10 mouse cellular contexts compared by ENCODE assay signal in the genomic region with DNA sequence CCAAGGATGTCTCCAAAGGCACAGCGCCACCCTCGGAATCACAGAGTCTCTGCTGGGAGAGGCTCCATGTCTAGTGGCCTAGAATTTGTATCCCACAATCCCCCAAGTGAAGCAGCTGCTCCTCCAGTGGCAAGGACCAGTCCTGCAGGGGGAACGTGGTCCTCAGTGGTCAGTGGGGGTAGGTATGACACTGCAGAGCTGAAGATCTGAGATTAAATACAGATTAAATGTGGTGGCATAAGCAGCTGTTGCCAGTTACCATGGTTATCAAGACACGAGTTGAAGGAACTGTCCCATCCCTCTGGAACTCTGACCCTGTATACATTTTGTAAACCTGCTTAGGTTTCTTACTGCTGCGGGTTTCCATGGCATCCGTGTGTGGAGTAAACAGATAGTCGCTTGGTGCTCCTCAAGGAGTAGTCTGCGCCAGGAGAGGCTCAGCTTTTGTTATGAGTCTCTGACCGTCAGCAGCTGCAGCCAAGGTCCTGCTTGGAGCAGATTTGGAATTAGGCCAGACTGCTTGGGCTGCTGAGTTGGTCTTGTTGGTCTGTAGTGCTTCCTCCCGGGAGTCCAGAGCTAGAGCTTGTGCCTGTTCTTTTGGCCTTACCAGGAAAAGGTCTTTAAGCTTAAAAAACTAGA. TPM values are rescaled to one million over a fixed set of nuclear protein-coding genes. Genes with fewer than 3 reads are reported as not detected.
A peak's percentile ranks its signal among the peaks of the same experiment; 100 is the strongest.
DNase-seq lines count a peak whose midpoint lies in the region; ATAC-seq and TF ChIP-seq lines count a peak whose summit lies in the region.
"Had no signal": no experiment of that assay in that cellular context is flagged by ENCODE, and none has a peak within 500 bp of the region (broad histone marks: within the 10 kb centered on the region; RNA-seq: fewer than 3 reads in every experiment).

No protein-coding gene starts in this region.

- no peak overlapping the region for H3K27ac ChIP-seq in forebrain, postnatal 0 days (ENCODE audit: low read depth, low read length)
- no peak overlapping the region for H3K27ac ChIP-seq in forebrain, embryonic 10.5 days
- H3K27ac ChIP-seq in lung, embryonic 14.5 days (ENCODE audit: low read depth), result no peak overlapping the region
- H3K27ac ChIP-seq in stomach, postnatal 0 days (replicated peaks), result peak overlapping the region; percentile 18; the same call in 1 of the 2 replicates
- H3K27ac ChIP-seq: limb, embryonic 12.5 days had no signal

- DNase-seq in forebrain, postnatal 0 days, result no peak
- DNase-seq in forebrain, embryonic 10.5 days (ENCODE audit: extremely low spot score, low spot score), result no peak
- peak; percentile 26 for DNase-seq in urinary bladder, postnatal 14 days (ENCODE audit: low spot score)
- DNase-seq in urinary bladder, adult 2 months (ENCODE audit: low spot score), result no peak
- peak; percentile 87 for DNase-seq in lung, embryonic 14.5 days
- DNase-seq in stomach, postnatal 0 days (ENCODE audit: low spot score), result peak; percentile 23
- DNase-seq in frontal cortex, postnatal 25 days (ENCODE audit: low spot score in 2 of 2), result no peak
- no peak for DNase-seq in cerebellum, adult 9-11 months

- TF ChIP-seq EP300 in stomach, postnatal 0 days (optimal IDR thresholded peaks at IDR 0.05), result no peak

- H3K4me3 ChIP-seq in forebrain, postnatal 0 days (ENCODE audit: low read depth, low read length), result no peak overlapping the region
- H3K4me3 ChIP-seq in forebrain, embryonic 10.5 days, result no peak overlapping the region
- no peak overlapping the region for H3K4me3 ChIP-seq in lung, embryonic 14.5 days (ENCODE audit: low read depth, low read length)
- H3K4me3 ChIP-seq in stomach, postnatal 0 days (ENCODE audit: low read depth, low read length), result no peak overlapping the region
- H3K4me3 ChIP-seq: limb, embryonic 12.5 days had no signal

- H3K9ac ChIP-seq in forebrain, postnatal 0 days, result no peak overlapping the region
- H3K9ac ChIP-seq in lung, embryonic 14.5 days, result no peak overlapping the region
- H3K9ac ChIP-seq in stomach, postnatal 0 days (ENCODE audit: low read length), result no peak overlapping the region
- H3K9ac ChIP-seq: limb, embryonic 12.5 days had no signal

- H3K36me3 ChIP-seq in forebrain, postnatal 0 days (ENCODE audit: insufficient read depth), result peaks cover 26% of the 10 kb centered on the region
- H3K36me3 ChIP-seq in forebrain, embryonic 10.5 days (replicated peaks), result peaks cover 99% of the 10 kb centered on the region
- H3K36me3 ChIP-seq in lung, embryonic 14.5 days (ENCODE audit: insufficient read depth), result peaks cover 72% of the 10 kb centered on the region
- H3K36me3 ChIP-seq in stomach, postnatal 0 days (ENCODE audit: control insufficient read depth, insufficient read depth, low read length), result peaks cover 11% of the 10 kb centered on the region

- no peak for ATAC-seq in forebrain, postnatal 0 days
- peak; percentile 75 for ATAC-seq in lung, embryonic 14.5 days (ENCODE audit: insufficient read depth)
- peak; percentile 64; the same call in 1 of the 2 replicates for ATAC-seq in stomach, postnatal 0 days (ENCODE audit: low FRiP score, low TSS enrichment)

- peaks cover 4% of the 10 kb centered on the region; the same call in 1 of the 2 replicates for H3K4me1 ChIP-seq in forebrain, postnatal 0 days (ENCODE audit: insufficient read depth)
- no peaks in the 10 kb centered on the region for H3K4me1 ChIP-seq in forebrain, embryonic 10.5 days
- no peaks in the 10 kb centered on the region for H3K4me1 ChIP-seq in lung, embryonic 14.5 days (ENCODE audit: insufficient read depth)
- no peaks in the 10 kb centered on the region for H3K4me1 ChIP-seq in stomach, postnatal 0 days (replicated peaks; ENCODE audit: control insufficient read depth, insufficient read depth)
- H3K4me1 ChIP-seq: limb, embryonic 12.5 days had no signal

- no peaks in the 10 kb centered on the region for H3K27me3 ChIP-seq in forebrain, postnatal 0 days (ENCODE audit: insufficient read depth, low read length)
- H3K27me3 ChIP-seq in forebrain, embryonic 10.5 days (ENCODE audit: poor library complexity, severe bottlenecking), result no peaks in the 10 kb centered on the region
- H3K27me3 ChIP-seq in lung, embryonic 14.5 days (ENCODE audit: insufficient read depth, low read length), result no peaks in the 10 kb centered on the region
- no peaks in the 10 kb centered on the region for H3K27me3 ChIP-seq in stomach, postnatal 0 days (ENCODE audit: control insufficient read depth, insufficient read depth, low read length)
- H3K27me3 ChIP-seq: CH12.LX; limb, embryonic 12.5 days had no signal

- no peaks in the 10 kb centered on the region for H3K9me3 ChIP-seq in forebrain, postnatal 0 days (ENCODE audit: low read length)
- no peaks in the 10 kb centered on the region for H3K9me3 ChIP-seq in forebrain, embryonic 10.5 days
- H3K9me3 ChIP-seq in lung, embryonic 14.5 days (ENCODE audit: low read depth, low read length), result no peaks in the 10 kb centered on the region
- H3K9me3 ChIP-seq in stomach, postnatal 0 days (ENCODE audit: control insufficient read depth, low read length), result no peaks in the 10 kb centered on the region
- H3K9me3 ChIP-seq: limb, embryonic 12.5 days had no signal

- H3K4me2 ChIP-seq in forebrain, postnatal 0 days (ENCODE audit: low read depth), result no peak overlapping the region
- H3K4me2 ChIP-seq in lung, embryonic 14.5 days, result no peak overlapping the region
- H3K4me2 ChIP-seq in stomach, postnatal 0 days (replicated peaks; ENCODE audit: low read depth), result no peak overlapping the region
- H3K4me2 ChIP-seq: limb, embryonic 12.5 days had no signal

- 55% methylated on average over 10 of the region's 10 CpGs for WGBS in forebrain, postnatal 0 days
- 87% methylated on average over 10 of the region's 10 CpGs for WGBS in forebrain, embryonic 10.5 days
- WGBS in lung, embryonic 14.5 days, result 46% methylated on average over 10 of the region's 10 CpGs
- 33% methylated on average over 10 of the region's 10 CpGs for WGBS in stomach, postnatal 0 days

- peak; percentile 34; the same call in 1 of the 2 replicates for TF ChIP-seq CTCF in forebrain, postnatal 0 days (IDR thresholded peaks at IDR 0.05; ENCODE audit: low read depth)
- peak; percentile 30; the same call in 1 of the 2 replicates for TF ChIP-seq CTCF in lung, embryonic 14.5 days (IDR thresholded peaks at IDR 0.05; ENCODE audit: low read depth)
- peak; percentile 58 for TF ChIP-seq CTCF in stomach, postnatal 0 days (IDR thresholded peaks at IDR 0.05; ENCODE audit: low read depth)

RNA-seq across cellular contexts. Expression of gene Sh2b3, which starts 53.5 kb away (rescaled TPM):
- 11.7 and 14.1 TPM in 2 replicates for total RNA-seq in forebrain, postnatal 0 days (2014; rRNA removed)
- 4.6 and 6.2 TPM in 2 replicates for polyA plus RNA-seq in forebrain, postnatal 0 days (2015; fragmentation: Nextera tagmentation; extraction: Ambion mirVana)
- 5.4 and 5.5 TPM in 2 replicates for polyA plus RNA-seq in forebrain, embryonic 10.5 days (2016; fragmentation: Nextera tagmentation; extraction: Ambion mirVana)
- 22.2 and 25.8 TPM in 2 replicates for polyA plus RNA-seq in urinary bladder, adult 2 months (2012; rRNA removed)
- polyA plus RNA-seq in lung, embryonic 14.5 days (2014; fragmentation: Nextera tagmentation; extraction: Ambion mirVana), result 24.2 and 26.4 TPM in 2 replicates
- 7.9 and 8.6 TPM in 2 replicates for polyA plus RNA-seq in stomach, postnatal 0 days (2015; fragmentation: Nextera tagmentation; extraction: Ambion mirVana)

Comparison
In these comparisons a context has a peak if more than half of its experiments do, and no peak if none do; other contexts are left out.
1. DNase-seq: peak in urinary bladder, postnatal 14 days (single experiment), lung, embryonic 14.5 days (single experiment) and stomach, postnatal 0 days (single experiment); none in forebrain, postnatal 0 days (single experiment), forebrain, embryonic 10.5 days (single experiment), urinary bladder, adult 2 months (single experiment), frontal cortex, postnatal 25 days (0 of 2) and cerebellum, adult 9-11 months (single experiment).
2. Peak in every context shown above with its lines, with median percentiles within 50 percentile points of each other: CTCF ChIP-seq.